Mouse (Mus musculus) G1E-ER4 (cell line): ENCODE data around the gene 2900011O08Rik. TPM values are rescaled to one million over a fixed set of nuclear protein-coding genes. Genes with fewer than 3 reads are reported as not detected.

Experiments used
- GATA1 ChIP-seq: IDR thresholded peaks from one replicate; pipeline ENCODE4 v1.8.0; 2012; ENCODE audit warnings: low read length, inconsistent platforms
- polyA plus RNA-seq: library from polyadenylated mRNA; stranded (reverse); fragments of >175 nt; gene quantifications from 2 replicates; pipeline ENCODE4 v1.2.3, GENCODE M21; 2012

The 2900011O08Rik gene
- not detected in 2 replicates for polyA plus RNA-seq

DNA sequence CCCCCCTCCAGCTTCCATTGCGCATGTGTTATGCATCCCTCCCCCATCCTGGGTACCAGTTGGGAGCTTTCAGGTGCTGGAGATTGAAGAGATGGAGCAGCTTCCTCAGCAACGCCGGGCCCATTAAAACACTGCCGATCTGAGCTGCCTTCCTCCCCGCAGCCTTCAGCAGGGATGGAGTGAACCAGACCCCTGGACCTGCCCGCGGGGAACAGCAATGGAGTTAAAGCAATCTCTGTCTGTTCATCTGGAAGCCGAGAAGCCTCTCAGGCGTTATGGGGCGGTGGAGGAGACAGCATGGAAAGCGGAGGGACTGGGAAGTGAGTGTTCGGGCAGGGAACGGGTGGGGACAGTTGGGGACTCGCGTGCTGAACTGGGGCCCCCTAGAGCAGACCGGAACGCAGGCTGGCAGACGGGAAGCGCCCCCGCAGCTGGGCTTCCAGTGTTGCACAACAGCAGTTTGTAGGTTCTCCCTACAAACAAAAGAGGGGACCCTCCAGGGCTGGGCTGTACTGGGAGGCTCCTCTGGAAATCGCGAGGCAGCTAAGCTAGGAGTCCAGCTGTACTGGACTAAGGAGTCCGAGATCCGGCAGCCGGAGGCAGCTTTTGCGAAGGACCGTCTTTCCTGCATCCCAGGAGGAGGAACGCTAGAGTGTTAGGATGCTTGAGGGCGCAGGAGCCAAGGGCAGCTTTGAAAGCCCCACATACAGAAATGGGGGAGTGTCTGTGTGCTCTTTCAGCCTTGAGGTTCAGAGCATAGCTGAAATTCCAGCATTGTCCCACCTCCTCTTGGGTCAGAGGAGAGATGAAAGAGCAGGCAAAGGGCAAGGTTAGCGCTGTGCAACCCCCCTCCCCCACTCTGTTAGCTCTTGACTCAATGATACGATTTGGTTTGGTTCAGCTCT lies at the start of gene 2900011O08Rik, which contains the start of gene Ifitm7:
Gene 2900011O08Rik (plus strand): TSS at position 31 of the 905 bp plus-strand sequence.
Gene Ifitm7 (minus strand): TSS at position 315 of the 905 bp plus-strand sequence.
- TF ChIP-seq GATA1, result no peak

GRCm38 (mm10) chr16:13940139-13940846 lies 46.1 kb upstream of the 2900011O08Rik start:
- TF ChIP-seq GATA1, result no peak

GRCm38 (mm10) chr16:13940847-13941395 lies 45.5 kb upstream of the 2900011O08Rik start:
- no peak for TF ChIP-seq GATA1

DNA sequence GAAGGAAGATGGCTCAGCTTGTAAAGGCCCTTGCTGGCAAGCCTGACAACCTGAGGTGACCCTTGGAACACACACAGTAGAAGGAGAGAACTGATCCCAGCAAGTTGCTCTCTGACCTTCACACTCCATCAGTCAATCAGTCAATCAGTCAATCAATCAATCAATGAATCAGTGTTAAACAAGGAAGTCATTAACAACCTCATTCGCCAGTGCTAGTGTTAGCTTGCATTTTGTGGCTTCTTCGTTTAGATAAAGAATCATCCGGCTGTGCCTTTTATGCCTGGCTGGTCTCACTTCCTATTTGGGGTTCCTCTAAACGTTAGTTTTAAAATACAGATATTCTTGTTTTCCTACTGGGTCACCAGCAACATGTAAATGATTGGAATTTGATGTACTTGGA lies 42.2 kb upstream of the 2900011O08Rik start:
- TF ChIP-seq GATA1, result no peak

DNA sequence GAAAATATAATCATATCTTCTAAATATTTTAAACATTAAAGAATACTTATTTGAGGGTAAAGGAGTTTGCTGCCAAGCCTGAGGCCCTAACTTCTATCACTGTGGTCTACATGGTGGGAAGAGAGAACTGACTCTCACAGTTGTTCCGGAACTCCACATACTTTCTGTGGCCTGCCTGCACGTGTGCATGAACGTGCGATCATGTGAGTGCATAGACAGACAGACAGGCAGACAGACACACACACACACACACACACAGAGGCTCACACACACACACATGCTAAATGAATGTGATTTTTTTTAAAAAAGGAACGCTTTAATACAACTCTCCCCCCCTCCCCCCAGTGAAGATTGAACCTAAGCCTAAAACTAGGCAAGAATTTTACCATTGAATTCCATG lies 41.7 kb upstream of the 2900011O08Rik start:
- no peak for TF ChIP-seq GATA1

DNA sequence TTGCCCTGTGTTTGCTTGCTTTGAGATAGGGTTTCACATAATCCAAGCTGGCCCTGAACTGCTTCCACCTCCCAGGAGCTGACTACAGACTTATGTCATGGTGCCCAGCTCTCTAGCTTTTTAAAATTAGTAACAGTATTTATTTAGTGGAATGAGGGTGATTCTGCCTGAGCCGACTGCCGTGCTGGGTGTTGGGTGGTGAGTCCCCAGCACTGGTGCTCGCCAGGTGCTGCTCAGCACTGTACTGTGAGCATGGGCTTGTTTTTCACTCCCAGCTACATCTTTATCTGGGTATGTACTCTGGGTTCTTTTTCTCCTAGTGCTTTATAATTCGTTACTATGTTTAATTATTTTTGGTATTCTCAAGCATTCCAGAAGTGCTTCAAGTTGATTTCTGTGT lies 41.3 kb upstream of the 2900011O08Rik start:
- TF ChIP-seq GATA1, result no peak

- no peak for TF ChIP-seq GATA1
These were observed 40.1 kb upstream of the 2900011O08Rik start for GRCm38 (mm10) chr16:13946306-13946705.

DNA sequence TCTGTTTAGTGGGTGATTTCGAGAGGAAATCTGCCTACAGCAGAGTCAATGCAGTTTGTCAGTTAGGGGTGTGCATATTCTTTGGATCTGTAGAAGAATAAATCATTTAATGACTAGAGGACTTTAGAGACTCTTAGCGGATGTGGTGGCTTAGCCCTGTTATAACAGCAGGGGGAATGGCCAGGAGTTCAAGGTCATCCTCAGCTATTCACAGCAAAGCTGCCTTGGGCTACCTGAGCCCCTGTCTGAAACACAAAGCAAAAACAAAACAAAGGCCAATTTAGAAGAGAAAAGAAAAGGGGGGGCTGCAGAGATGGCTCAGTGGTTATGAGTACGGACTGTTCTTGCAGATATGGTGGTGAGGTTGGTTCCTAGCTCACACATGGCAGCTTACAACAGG lies 35.2 kb upstream of the 2900011O08Rik start:
- TF ChIP-seq GATA1, result no peak

DNA sequence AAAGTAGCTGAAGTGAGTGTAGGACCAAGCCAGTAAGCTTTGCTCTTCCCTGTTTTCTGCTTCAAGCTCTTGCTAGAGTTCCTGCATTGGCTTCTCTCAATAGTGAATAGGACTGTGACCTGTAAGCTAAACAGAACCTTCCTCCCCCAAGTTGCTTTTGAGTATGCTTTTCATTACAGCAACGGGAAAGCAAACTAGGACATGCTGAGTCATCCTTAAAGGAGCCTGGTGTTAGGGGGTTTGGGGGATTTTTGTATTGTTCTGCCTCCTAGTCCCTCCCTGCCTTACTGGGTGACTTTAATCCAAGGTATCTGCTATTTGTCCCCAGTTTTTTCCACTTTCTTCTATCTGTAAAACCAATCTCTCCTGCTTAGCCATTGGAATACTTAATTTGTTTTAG lies 24.4 kb upstream of the 2900011O08Rik start:
- TF ChIP-seq GATA1, result no peak

DNA sequence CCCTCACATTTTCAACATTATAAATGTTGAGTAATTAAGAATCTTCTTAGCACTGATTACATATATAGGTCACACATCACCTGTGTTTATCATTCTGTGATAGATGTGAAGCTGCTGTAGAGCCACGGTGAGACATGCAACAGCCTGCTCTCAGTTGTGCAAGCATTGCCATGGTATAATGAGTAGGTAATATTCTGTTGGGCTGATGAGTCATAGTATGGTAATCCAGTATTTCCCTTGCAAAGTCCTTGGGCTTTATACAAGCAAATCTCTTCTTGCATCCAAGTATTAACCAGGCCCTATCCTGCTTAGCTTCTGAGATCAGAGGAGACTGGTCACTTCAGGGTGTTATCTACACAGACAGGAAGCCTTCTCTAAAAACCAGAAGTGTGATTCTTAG lies 17.3 kb upstream of the 2900011O08Rik start:
- no peak for TF ChIP-seq GATA1

DNA sequence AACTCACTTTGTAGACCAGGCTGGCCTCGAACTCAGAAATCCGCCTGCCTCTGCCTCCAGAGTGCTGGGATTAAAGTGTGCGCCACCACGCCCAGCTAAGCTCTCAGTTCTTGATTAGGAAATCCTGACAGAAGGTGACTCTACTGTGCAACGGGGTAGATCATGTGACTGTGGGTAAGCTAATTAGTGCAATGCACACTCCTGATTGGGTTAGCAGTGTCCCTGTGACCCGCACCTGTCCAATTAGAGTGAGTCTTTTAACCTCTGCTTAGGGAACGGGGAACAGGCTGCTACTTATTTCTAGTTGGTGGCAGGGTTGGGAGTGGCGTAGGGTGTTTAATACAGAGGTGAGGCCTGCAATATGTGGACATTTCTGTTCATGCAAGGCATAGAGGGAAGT lies 14.4 kb upstream of the 2900011O08Rik start:
- no peak for TF ChIP-seq GATA1

- TF ChIP-seq GATA1, result no peak
These were observed 3.2 kb upstream of the 2900011O08Rik start for GRCm38 (mm10) chr16:13983161-13983560.

GRCm38 (mm10) chr16:13986197-13986573 lies 219 bp upstream of the 2900011O08Rik start:
- TF ChIP-seq GATA1, result no peak

- TF ChIP-seq GATA1, result no peak
These were observed 6.3 kb downstream of the 2900011O08Rik start for GRCm38 (mm10) chr16:13992518-13993248.

- TF ChIP-seq GATA1, result no peak
These were observed 7.7 kb downstream of the 2900011O08Rik start for GRCm38 (mm10) chr16:13994076-13994475.
